Mouse (Mus musculus) small intestine, adult 2 months (tissue): ENCODE results near the gene Gipc2.

Source experiments
- CTCF ChIP-seq: fragments of 200-500 bp; IDR thresholded peaks from 2 replicates; pipeline ENCODE4 v1.5.1; 2012; ENCODE audit warnings: low read depth, mild to moderate bottlenecking, control low read depth, inconsistent platforms, low read length, moderate library complexity, mixed read lengths; ENCODE audit not compliant: insufficient replicate concordance, insufficient read length; ENCODE audit errors: extremely low read depth
- POLR2A ChIP-seq: fragments of 200-500 bp; IDR thresholded peaks from 2 replicates; pipeline ENCODE4 v1.6.1; 2012; ENCODE audit warnings: low read depth, mild to moderate bottlenecking, control low read depth, inconsistent platforms, low read length, moderate library complexity

DNA sequence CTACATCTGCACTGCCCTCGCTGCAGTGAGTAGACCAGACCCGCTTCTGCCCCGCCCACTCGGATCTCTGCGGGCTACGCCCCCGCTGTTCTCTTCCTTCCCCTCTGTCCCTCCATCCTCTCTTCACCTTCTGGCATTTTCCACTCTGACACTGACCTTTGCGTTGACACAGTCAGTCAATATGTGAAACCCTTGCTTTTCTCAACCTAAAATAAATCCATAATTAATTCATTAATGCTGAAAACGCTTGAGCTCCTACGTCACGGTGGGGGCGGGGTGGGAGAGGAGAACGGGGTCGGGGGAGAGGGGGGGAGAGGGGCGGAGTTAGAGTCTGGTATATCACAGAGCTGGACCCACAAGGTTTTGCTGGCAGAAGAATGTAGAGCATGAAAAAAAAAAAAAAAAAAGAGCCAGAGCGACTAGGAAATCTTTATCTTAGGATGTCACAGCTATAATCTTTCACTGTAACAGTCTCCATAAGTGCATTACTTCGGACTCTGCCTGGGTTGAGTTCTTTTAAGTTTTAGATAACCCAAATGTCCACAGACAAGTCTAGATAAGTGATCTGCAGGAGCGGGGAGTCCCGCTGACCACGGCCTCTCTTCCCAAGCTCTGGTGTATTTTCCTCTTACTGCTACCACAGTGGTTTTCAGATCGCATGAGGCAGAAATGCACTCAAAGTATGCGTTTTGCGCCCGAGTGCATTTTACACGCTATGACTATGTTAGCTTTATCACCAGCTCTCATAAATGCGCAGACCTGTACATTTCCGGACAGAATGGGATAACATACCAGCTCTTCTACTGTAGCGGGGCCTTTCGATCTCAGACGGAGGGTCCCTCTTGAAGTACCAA, 58.7 kb downstream of the Gipc2 start:
- TF ChIP-seq CTCF (no peak), POLR2A (no peak)
